9 mouse cellular contexts compared by ENCODE assay signal in the genomic region with DNA sequence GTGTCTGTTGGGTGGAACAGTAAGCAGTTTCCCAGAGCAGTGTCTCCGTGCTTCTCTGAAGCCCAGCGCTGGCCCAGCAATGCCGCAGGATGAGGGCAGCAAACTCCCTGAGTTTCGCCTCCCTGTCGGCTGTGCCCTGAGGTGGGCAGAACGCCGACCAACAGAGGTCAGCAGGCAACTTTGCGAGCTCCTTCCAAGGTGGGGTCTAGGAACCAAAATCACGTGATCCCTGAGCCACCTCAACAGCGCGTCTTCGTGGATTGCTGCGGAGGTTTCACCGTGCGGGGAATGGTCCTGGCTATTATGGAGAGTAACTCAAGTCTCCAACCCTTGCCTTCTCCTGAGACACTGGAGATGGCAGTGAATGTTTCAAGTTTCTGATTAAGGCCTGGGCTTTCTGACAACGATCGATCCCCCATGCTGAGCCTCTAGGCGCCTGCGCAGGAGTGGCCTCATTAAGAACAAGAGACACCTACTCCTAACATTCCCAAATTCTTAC. TPM values are rescaled to one million over a fixed set of nuclear protein-coding genes. Genes with fewer than 3 reads are reported as not detected.
DNase-seq lines count a peak whose midpoint lies in the region; ATAC-seq and TF ChIP-seq lines count a peak whose summit lies in the region.
"Had no signal": no experiment of that assay in that cellular context is flagged by ENCODE, and none has a peak within 500 bp of the region (broad histone marks: within the 10 kb centered on the region; RNA-seq: fewer than 3 reads in every experiment).

No protein-coding gene starts in this region.

- no peak for DNase-seq in gastrocnemius, adult 2 months
- no peak for DNase-seq in gastrocnemius, postnatal 10 days
- DNase-seq in R1 (ENCODE audit: low read depth, low spot score) = peak; percentile 80
- DNase-seq in forebrain, embryonic 10.5 days (ENCODE audit: extremely low spot score, low spot score) = peak; percentile 27
- DNase-seq in limb, embryonic 10.5 days (ENCODE audit: low spot score) = peak; percentile 43
- DNase-seq in adipocyte (ENCODE audit: low spot score) = no peak
- no peak for DNase-seq in thymus, postnatal 14 days

- no peak for ATAC-seq in neural tube, embryonic 13.5 days (ENCODE audit: low read depth)

- WGBS in forebrain, embryonic 10.5 days = 18% methylated on average over 19 of the region's 19 CpGs
- WGBS in limb, embryonic 10.5 days = 26% methylated on average over 19 of the region's 19 CpGs
- 23% methylated on average over 19 of the region's 19 CpGs for WGBS in neural tube, embryonic 13.5 days

- peak overlapping the region; percentile 48 for H3K9ac ChIP-seq in neural tube, embryonic 13.5 days

- H3K27me3 ChIP-seq in forebrain, embryonic 10.5 days (ENCODE audit: poor library complexity, severe bottlenecking) = peaks cover 22% of the 10 kb centered on the region
- no peaks in the 10 kb centered on the region for H3K27me3 ChIP-seq in limb, embryonic 10.5 days (ENCODE audit: low read depth, poor library complexity, severe bottlenecking)
- no peaks in the 10 kb centered on the region for H3K27me3 ChIP-seq in neural tube, embryonic 13.5 days
- H3K27me3 ChIP-seq: megakaryocyte, embryonic 14.5 days had no signal

- no peak overlapping the region for H3K27ac ChIP-seq in gastrocnemius, adult 2 months
- peak overlapping the region; percentile 68 for H3K27ac ChIP-seq in forebrain, embryonic 10.5 days
- peak overlapping the region; percentile 64 for H3K27ac ChIP-seq in limb, embryonic 10.5 days
- H3K27ac ChIP-seq in neural tube, embryonic 13.5 days (replicated peaks) = no peak overlapping the region

- peak overlapping the region; percentile 51 for H3K4me3 ChIP-seq in gastrocnemius, adult 2 months
- peak overlapping the region; percentile 52 for H3K4me3 ChIP-seq in forebrain, embryonic 10.5 days
- H3K4me3 ChIP-seq in limb, embryonic 10.5 days = peak overlapping the region; percentile 45
- H3K4me3 ChIP-seq in neural tube, embryonic 13.5 days = peak overlapping the region; percentile 38
- H3K4me3 ChIP-seq: megakaryocyte, embryonic 14.5 days had no signal

- peaks cover 9% of the 10 kb centered on the region for H3K4me1 ChIP-seq in forebrain, embryonic 10.5 days
- peaks cover 11% of the 10 kb centered on the region for H3K4me1 ChIP-seq in limb, embryonic 10.5 days
- H3K4me1 ChIP-seq in neural tube, embryonic 13.5 days (replicated peaks) = no peaks in the 10 kb centered on the region

- H3K4me2 ChIP-seq in neural tube, embryonic 13.5 days = peak overlapping the region; percentile 58

- no peak for TF ChIP-seq CTCF in gastrocnemius, adult 2 months (IDR thresholded peaks at IDR 0.05)

- no peaks in the 10 kb centered on the region for H3K36me3 ChIP-seq in forebrain, embryonic 10.5 days (replicated peaks)
- no peaks in the 10 kb centered on the region for H3K36me3 ChIP-seq in limb, embryonic 10.5 days
- no peaks in the 10 kb centered on the region for H3K36me3 ChIP-seq in neural tube, embryonic 13.5 days

- H3K9me3 ChIP-seq in forebrain, embryonic 10.5 days = no peaks in the 10 kb centered on the region
- H3K9me3 ChIP-seq in limb, embryonic 10.5 days (replicated peaks) = no peaks in the 10 kb centered on the region
- H3K9me3 ChIP-seq in neural tube, embryonic 13.5 days = no peaks in the 10 kb centered on the region

- intact Hi-C loops in gastrocnemius, adult 2 months (cut with DNase I) = no loop called here

RNA-seq across cellular contexts. Expression of gene Etnk1, which starts 23.2 kb away (rescaled TPM):
- total RNA-seq in gastrocnemius, adult 2 months (2021) = 10 to 100 TPM; 15.1 to 21.7 TPM
- total RNA-seq in gastrocnemius, postnatal 10 days (2021) = 10 to 100 TPM; 16.1 to 20.3 TPM
- polyA plus RNA-seq in forebrain, embryonic 10.5 days (2016; fragmentation: Nextera tagmentation; extraction: Ambion mirVana) = 20.6 and 21.0 TPM in 2 replicates
- 20.9 and 21.2 TPM in 2 replicates for polyA plus RNA-seq in limb, embryonic 10.5 days (2016; fragmentation: Nextera tagmentation; extraction: Ambion mirVana)
- polyA plus RNA-seq in neural tube, embryonic 13.5 days (2015; fragmentation: Nextera tagmentation; extraction: Ambion mirVana) = 35.4 and 37.0 TPM in 2 replicates

RNA-seq across cellular contexts. Expression of gene C2cd5, which starts 43.9 kb away (rescaled TPM):
- 10 to 100 TPM in 1 of 2 experiments, 1 to 10 TPM in 1; 6.9 to 11.9 TPM for total RNA-seq in gastrocnemius, adult 2 months (2021)
- total RNA-seq in gastrocnemius, postnatal 10 days (2021) = 10 to 100 TPM; 16.6 to 20.8 TPM
- polyA plus RNA-seq in forebrain, embryonic 10.5 days (2016; fragmentation: Nextera tagmentation; extraction: Ambion mirVana) = 32.1 and 33.0 TPM in 2 replicates
- 45.3 and 46.1 TPM in 2 replicates for polyA plus RNA-seq in limb, embryonic 10.5 days (2016; fragmentation: Nextera tagmentation; extraction: Ambion mirVana)
- polyA plus RNA-seq in neural tube, embryonic 13.5 days (2015; fragmentation: Nextera tagmentation; extraction: Ambion mirVana) = 44.2 and 44.6 TPM in 2 replicates

Comparison
In these comparisons a context has a peak if more than half of its experiments do, and no peak if none do; other contexts are left out.
1. DNase-seq: peak in R1 (single experiment), forebrain, embryonic 10.5 days (single experiment) and limb, embryonic 10.5 days (single experiment); none in gastrocnemius, adult 2 months (single experiment), gastrocnemius, postnatal 10 days (single experiment), adipocyte (single experiment) and thymus, postnatal 14 days (single experiment).
2. H3K27ac ChIP-seq: peak in forebrain, embryonic 10.5 days (single experiment) and limb, embryonic 10.5 days (single experiment); none in gastrocnemius, adult 2 months (single experiment) and neural tube, embryonic 13.5 days (single experiment).
3. Peak in every context shown above with its lines, with median percentiles within 50 percentile points of each other: H3K4me3 ChIP-seq.